ENCODE assay signal across 11 mouse cellular contexts in the genomic region with DNA sequence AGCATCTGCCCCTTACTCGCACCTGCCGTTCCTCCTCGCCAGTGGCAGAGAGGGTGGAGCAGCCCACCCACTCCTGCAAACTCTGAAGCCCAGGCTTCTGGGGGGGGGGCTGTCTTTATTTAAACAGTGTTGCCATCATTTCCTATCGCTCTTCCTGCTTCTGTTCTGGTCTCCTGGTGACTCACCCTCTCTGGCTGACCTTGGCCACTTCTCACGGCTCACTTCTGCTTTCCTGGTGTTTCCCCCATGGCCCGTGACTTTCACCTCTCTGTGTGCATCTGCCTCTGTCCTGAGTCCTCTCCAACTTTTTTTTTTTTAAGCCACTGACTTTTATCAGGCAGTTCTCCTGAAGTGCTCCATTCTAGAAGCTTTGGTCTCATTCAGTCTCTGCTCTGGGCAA. TPM values are rescaled to one million over a fixed set of nuclear protein-coding genes. Genes with fewer than 3 reads are reported as not detected.
A peak's percentile ranks its signal among the peaks of the same experiment; 100 is the strongest.
DNase-seq lines count a peak whose midpoint lies in the region; ATAC-seq lines count a peak whose summit lies in the region.
"Had no signal": no experiment of that assay in that cellular context is flagged by ENCODE, and none has a peak within 500 bp of the region (broad histone marks: within the 10 kb centered on the region; RNA-seq: fewer than 3 reads in every experiment).

No protein-coding gene starts in this region.

- H3K36me3 ChIP-seq in heart, embryonic 10.5 days: no peaks in the 10 kb centered on the region
- no peaks in the 10 kb centered on the region for H3K36me3 ChIP-seq in hindbrain, embryonic 11.5 days (ENCODE audit: control insufficient read depth, insufficient read depth, low read length)

- ATAC-seq in hindbrain, embryonic 11.5 days (ENCODE audit: low FRiP score): no peak
- ATAC-seq: activated CD4-positive, CD25-positive, alpha-beta regulatory T cell, adult 4 months; forebrain, embryonic 13.5 days had no signal

- no peak overlapping the region for H3K4me3 ChIP-seq in heart, embryonic 10.5 days
- H3K4me3 ChIP-seq in hindbrain, embryonic 11.5 days (ENCODE audit: low read depth, low read length): no peak overlapping the region
- H3K4me3 ChIP-seq: forebrain, embryonic 13.5 days had no signal

- no peaks in the 10 kb centered on the region for H3K9me3 ChIP-seq in heart, embryonic 10.5 days
- H3K9me3 ChIP-seq in hindbrain, embryonic 11.5 days (ENCODE audit: control insufficient read depth, low read length): no peaks in the 10 kb centered on the region
- H3K9me3 ChIP-seq: forebrain, embryonic 13.5 days had no signal

- H3K27ac ChIP-seq in heart, embryonic 10.5 days: peak overlapping the region; percentile 22; the same call in 1 of the 2 replicates
- H3K27ac ChIP-seq in hindbrain, embryonic 11.5 days (ENCODE audit: low read depth, low read length): no peak overlapping the region
- H3K27ac ChIP-seq: forebrain, embryonic 13.5 days had no signal

- H3K9ac ChIP-seq in hindbrain, embryonic 11.5 days (ENCODE audit: low read depth, low read length): no peak overlapping the region
- H3K9ac ChIP-seq: forebrain, embryonic 13.5 days had no signal

- WGBS in heart, embryonic 10.5 days: 31% methylated on average over 6 of the region's 6 CpGs
- WGBS in hindbrain, embryonic 11.5 days: 64% methylated on average over 6 of the region's 6 CpGs

- H3K4me1 ChIP-seq in heart, embryonic 10.5 days: peaks cover 9% of the 10 kb centered on the region
- no peaks in the 10 kb centered on the region for H3K4me1 ChIP-seq in hindbrain, embryonic 11.5 days (replicated peaks; ENCODE audit: control insufficient read depth, insufficient read depth, low read length)
- H3K4me1 ChIP-seq: forebrain, embryonic 13.5 days had no signal

- no peak overlapping the region for H3K4me2 ChIP-seq in hindbrain, embryonic 11.5 days (replicated peaks; ENCODE audit: low read depth, low read length)
- H3K4me2 ChIP-seq: forebrain, embryonic 13.5 days had no signal

- peaks cover 11% of the 10 kb centered on the region; the same call in 1 of the 2 replicates for H3K27me3 ChIP-seq in heart, embryonic 10.5 days (ENCODE audit: insufficient read depth, poor library complexity, severe bottlenecking)
- no peaks in the 10 kb centered on the region for H3K27me3 ChIP-seq in hindbrain, embryonic 11.5 days (ENCODE audit: control insufficient read depth, insufficient read depth, low read length)

- peak; percentile 96 for DNase-seq in heart, adult 11 months
- DNase-seq in heart, postnatal 4 days: no peak
- peak; percentile 97 for DNase-seq in 416B (ENCODE audit: low read depth)
- no peak for DNase-seq in heart, embryonic 10.5 days (ENCODE audit: low spot score)
- peak; percentile 52 for DNase-seq in lung, postnatal 10 days
- no peak for DNase-seq in thymus, postnatal 4 days
- DNase-seq in hindbrain, embryonic 11.5 days (ENCODE audit: low spot score): no peak
- DNase-seq in left cerebral cortex, adult 8-10 months (ENCODE audit: low spot score in 2 of 2): no peak
- DNase-seq: right cerebral cortex, postnatal 14 days had no signal

RNA-seq across cellular contexts. Expression of a gene that starts 10.8 kb away (rescaled TPM):
- 100 to 1,000 TPM; 282 to 291 TPM for total RNA-seq in heart, postnatal 4 days (2021)
- 914 and 924 TPM in 2 replicates for polyA plus RNA-seq in heart, embryonic 10.5 days (2016; fragmentation: Nextera tagmentation; extraction: Ambion mirVana)
- polyA plus RNA-seq in hindbrain, embryonic 11.5 days (2014; fragmentation: Nextera tagmentation; extraction: Ambion mirVana): 1,153 and 1,300 TPM in 2 replicates
- 10 to 100 TPM; 63.0 to 86.8 (median 73.0) TPM for total RNA-seq in left cerebral cortex, adult 8-10 months (2022)

RNA-seq across cellular contexts. Expression of a gene that starts 53.5 kb away (rescaled TPM):
- 10 to 100 TPM; 29.4 to 32.9 TPM for total RNA-seq in heart, postnatal 4 days (2021)
- 9.0 and 12.6 TPM in 2 replicates for polyA plus RNA-seq in heart, embryonic 10.5 days (2016; fragmentation: Nextera tagmentation; extraction: Ambion mirVana)
- polyA plus RNA-seq in hindbrain, embryonic 11.5 days (2014; fragmentation: Nextera tagmentation; extraction: Ambion mirVana): 5.8 and 6.4 TPM in 2 replicates
- total RNA-seq in left cerebral cortex, adult 8-10 months (2022): 10 to 100 TPM; 23.1 to 25.8 (median 24.3) TPM

Comparison
In these comparisons a context has a peak if more than half of its experiments do, and no peak if none do; other contexts are left out.
1. DNase-seq: peak in heart, adult 11 months (single experiment), 416B (single experiment) and lung, postnatal 10 days (single experiment); none in heart, postnatal 4 days (single experiment), heart, embryonic 10.5 days (single experiment), thymus, postnatal 4 days (single experiment), hindbrain, embryonic 11.5 days (single experiment) and left cerebral cortex, adult 8-10 months (0 of 2).